Mouse (Mus musculus) spleen, postnatal 36 days (tissue): ENCODE results near the gene Obscn.
A peak's percentile ranks its signal among the peaks of the same experiment; 100 is the strongest.

Experiments
- DNase-seq, 2 experiments: peaks; one replicate each; pipeline ENCODE4 v3.0.0; 2022; ENCODE audit warnings: low spot score in 2 of 2, mixed read lengths in 1 of 2

Gene Obscn

GRCm38 (mm10) chr11:59058025-59058424, 78.2 kb downstream of the Obscn start:
- DNase-seq: no peak

GRCm38 (mm10) chr11:59051031-59051430, 85.2 kb downstream of the Obscn start:
- no peak for DNase-seq

GRCm38 (mm10) chr11:59044703-59045330, 91.4 kb downstream of the Obscn start:
- no peak for DNase-seq

- no peak for DNase-seq
Observed at GRCm38 (mm10) chr11:59029003-59029402, 107.2 kb downstream of the Obscn start.

GRCm38 (mm10) chr11:59026411-59026810, 109.8 kb downstream of the Obscn start:
- DNase-seq: no peak

GRCm38 (mm10) chr11:59015052-59015451, 121.2 kb downstream of the Obscn start:
- no peak for DNase-seq

- no peak for DNase-seq
Observed at GRCm38 (mm10) chr11:59002327-59003079, 133.7 kb downstream of the Obscn start.

GRCm38 (mm10) chr11:59000635-59001034, 135.6 kb downstream of the Obscn start:
- no peak for DNase-seq

- DNase-seq: no peak
Observed at GRCm38 (mm10) chr11:58999830-59000229, 136.4 kb downstream of the Obscn start.

GRCm38 (mm10) chr11:58999158-58999557, 137.0 kb downstream of the Obscn start:
- no peak for DNase-seq

- DNase-seq: no peak
Observed at GRCm38 (mm10) chr11:58997541-58997940, 138.7 kb downstream of the Obscn start.

GRCm38 (mm10) chr11:58995807-58996370, 140.3 kb downstream of the Obscn start:
- peak; percentile 43 to 44 for DNase-seq

- no peak for DNase-seq
Observed at GRCm38 (mm10) chr11:58995061-58995806, 141.0 kb downstream of the Obscn start.

GRCm38 (mm10) chr11:58994337-58994826, 141.8 kb downstream of the Obscn start:
- peak; percentile 70 to 72 for DNase-seq

GRCm38 (mm10) chr11:58993091-58993670, 143.0 kb downstream of the Obscn start:
- DNase-seq: peak in 1 of 2 experiments; percentile 29

- no peak for DNase-seq
Observed at GRCm38 (mm10) chr11:58991911-58992310, 144.3 kb downstream of the Obscn start.

- no peak for DNase-seq
Observed at GRCm38 (mm10) chr11:58990794-58991193, 145.4 kb downstream of the Obscn start.

- no peak for DNase-seq
Observed at GRCm38 (mm10) chr11:58990141-58990540, 146.1 kb downstream of the Obscn start.

- DNase-seq: no peak
Observed at GRCm38 (mm10) chr11:58989166-58989565, 147.0 kb downstream of the Obscn start.

- no peak for DNase-seq
Observed at GRCm38 (mm10) chr11:58985299-58985917, 150.8 kb downstream of the Obscn start.

GRCm38 (mm10) chr11:58984657-58985056, 151.5 kb downstream of the Obscn start:
- DNase-seq: no peak
